Mouse (Mus musculus) skeletal muscle tissue, adult 2 months (tissue): Measurements from ENCODE around the gene Cryab.

Experiments used
- DNase-seq: peaks from one replicate; pipeline ENCODE4 v3.0.0-alpha.2; 2012; ENCODE audit warnings: low read depth, low spot score

Cryab gene

DNA sequence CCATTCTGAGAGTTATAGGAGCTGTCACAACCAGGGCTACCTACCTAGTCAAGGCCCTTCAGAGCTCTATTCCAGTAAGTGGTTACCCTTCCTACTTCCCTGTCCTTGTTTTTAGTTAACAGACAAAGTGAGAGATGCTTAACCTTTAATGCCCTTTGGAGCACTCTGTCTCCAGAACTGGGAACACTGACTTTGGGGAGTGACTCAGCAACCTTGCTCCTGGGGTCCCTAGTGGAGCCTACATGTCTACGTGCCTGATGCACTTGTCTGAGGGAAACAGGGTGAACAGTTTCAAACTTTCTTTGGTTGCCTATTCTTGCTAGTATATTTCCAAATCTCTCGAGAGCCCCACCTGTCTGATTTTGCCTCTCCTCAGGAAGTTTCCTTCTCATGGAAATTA, 8.4 kb upstream of the Cryab start:
- no peak for DNase-seq

DNA sequence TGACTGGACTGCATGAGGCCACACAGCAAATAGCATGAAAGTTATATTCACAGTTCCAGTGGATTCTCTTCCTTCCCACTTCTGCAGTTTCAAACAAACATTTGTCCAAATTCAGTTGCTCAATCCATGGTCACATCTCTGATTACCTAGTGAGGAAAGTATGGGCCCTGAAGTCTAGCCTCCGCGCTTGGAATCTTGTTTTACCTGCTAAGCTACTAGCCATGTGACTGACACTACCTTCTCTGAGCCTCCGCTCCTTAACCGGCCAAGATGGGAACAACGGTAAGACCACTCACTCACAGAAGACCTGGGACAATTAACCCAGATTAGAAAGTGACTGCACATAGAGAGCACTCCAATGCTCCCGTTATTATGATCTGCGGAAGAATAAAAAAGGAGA, 5.3 kb upstream of the Cryab start:
- DNase-seq = no peak

GRCm38 (mm10) chr9:50746214-50746677, 4.9 kb upstream of the Cryab start, which contains the start of gene 2310030G06Rik:
2310030G06Rik (minus strand) TSS chr9:50746536.
- no peak for DNase-seq

DNA sequence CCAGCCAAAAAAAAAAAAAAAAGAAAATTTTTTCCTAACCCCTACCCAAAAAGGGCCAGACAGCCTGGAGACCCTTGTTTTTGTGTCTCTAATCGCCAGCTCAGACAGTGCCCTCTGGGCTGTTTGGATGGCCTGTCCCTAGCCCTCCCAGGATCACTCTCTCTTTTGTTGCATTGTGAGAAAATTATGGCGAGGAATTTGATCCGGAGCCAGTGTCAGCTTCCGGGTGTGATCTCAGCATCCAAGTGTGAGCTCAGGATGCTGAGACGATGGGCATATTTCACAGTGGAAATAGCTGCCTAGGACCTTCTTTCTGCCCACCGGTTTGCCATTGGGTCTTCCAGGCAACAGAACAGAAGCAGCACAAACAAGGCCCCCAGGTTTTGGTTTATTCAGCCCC, 419 bp upstream of the Cryab start:
- DNase-seq = no peak

DNA sequence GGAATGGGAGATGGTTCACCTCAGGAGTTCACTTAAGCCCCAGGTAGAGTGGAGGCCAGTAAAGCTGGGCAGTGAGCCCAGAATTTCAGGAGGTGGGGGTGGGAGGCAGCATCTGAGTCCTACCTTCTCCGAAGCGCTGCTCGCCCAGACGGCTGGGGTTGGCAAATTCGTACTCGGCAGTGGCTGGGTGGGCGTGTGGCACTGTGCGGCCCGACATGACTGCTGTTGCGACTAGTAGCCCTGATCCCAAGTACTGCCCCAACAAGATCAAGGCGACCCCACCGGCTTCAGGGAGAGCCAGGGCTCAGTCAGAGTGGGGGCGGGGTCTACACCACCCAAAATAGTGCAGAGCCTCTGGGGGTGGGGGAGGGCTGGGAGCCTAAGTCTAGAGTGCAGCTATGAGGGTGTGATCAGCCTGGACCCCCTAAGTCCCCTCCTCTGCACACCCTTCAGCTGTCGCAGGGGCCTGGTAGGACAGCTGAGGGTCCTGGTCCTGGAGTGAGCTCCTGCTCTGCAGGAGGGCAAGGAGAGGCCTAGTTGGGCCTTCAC, 1.0 kb downstream of the Cryab start, which contains the start of gene Hspb2:
Gene Hspb2, minus strand, starts transcription at position 301 of the 549 bp plus-strand sequence.
- peak; percentile 70 for DNase-seq

GRCm38 (mm10) chr9:50752784-50753615, 1.9 kb downstream of the Cryab start:
- peak; percentile 95 for DNase-seq

- no peak for DNase-seq
These were observed 2.8 kb downstream of the Cryab start for GRCm38 (mm10) chr9:50753947-50754346.

GRCm38 (mm10) chr9:50756711-50757110, 5.6 kb downstream of the Cryab start:
- DNase-seq = no peak

DNA sequence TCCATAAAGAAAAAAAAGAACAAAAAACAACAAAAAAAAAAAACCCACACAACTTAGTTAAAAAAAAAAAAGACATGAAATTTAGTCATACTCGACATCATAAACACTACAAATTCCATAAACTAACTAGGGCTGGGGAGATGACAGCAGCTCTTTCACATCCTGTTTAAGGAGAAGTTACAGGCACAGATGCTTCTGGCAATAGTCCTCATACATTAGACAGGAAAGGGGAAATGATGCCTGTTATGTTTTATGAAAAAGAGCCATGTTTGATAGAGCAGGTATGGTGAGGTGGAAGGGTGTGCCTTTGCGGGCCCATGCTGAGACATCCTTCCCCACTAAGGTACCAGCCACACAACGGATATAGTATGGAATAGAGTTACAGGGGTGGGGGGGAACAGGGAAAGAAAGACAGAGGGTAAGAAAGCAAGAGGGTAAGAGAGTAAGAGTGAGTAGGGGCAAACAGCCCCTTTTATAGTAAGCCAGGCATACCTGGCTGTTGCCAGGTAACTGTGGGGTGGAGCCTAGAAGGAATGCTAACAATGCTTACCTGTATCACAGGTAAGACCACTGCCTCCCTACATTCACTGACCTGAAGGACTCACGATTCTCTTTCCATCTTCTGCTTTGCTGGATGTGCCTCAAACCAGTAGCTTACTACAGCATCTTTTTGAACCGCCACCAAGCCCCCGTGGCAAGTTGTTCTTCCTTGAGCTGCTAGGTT, 10.6 kb downstream of the Cryab start:
- no peak for DNase-seq

DNA sequence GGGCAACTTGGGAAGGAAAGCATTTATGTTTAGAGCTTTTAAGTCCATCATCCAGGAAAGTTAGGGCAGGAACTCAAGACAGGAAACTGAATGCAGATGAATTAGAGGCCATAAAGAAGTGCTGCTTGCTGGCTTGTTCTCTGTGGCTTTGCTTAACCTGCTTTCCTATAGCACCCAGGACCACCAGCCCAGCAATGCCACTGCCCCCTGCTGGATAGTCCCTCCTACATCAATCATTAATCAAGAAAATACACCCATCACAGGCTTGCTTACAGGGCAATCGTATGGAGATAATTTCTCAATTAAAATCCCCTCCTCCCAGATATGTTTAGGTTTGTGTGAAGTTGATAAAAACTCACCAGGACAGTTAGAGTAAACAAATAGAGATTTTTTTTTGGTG, 12.2 kb downstream of the Cryab start:
- no peak for DNase-seq

GRCm38 (mm10) chr9:50767531-50768106, 16.5 kb downstream of the Cryab start:
- no peak for DNase-seq

DNA sequence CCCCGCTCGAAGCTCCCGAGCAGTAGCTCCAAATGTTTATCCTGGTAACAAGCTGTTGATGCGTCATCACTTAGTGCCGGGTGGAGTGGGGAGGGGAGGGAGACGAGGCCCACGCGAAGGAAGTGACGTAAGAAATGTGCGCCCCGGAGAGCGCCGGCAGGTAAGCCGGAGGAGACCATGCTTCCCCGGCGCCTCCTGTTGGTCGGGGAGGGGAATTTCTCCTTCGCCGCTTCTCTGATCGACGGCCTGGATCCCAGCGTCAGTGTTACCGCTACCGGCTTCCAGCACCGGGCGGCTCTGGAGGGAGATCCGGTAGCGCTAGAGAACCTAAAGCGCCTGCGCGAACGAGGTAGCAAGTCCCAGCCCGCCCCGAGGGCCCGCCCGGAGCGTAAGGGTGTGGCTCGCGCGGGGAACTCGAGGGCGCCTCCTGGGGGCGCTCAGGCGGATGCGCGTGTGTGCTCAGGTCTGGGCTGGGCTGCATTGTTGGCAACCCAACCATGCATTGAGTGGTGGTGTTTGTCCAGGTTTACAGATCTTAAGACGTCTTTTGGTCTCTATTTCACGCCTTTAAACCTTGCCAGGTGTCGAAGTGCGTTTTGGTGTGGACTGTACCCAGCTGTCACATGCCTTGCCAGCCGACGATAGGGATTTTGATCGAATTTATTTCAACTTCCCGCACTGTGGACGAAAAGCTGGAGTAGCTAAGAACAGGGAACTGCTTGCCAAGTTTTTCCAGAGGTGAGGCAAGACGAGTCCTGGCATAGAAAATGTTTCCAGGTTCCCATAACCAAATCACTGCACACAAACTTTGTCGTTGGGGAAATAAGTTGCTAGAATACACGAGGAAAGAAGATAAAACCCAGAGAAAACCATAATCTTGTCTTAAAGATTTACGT, 17.2 kb downstream of the Cryab start, which contains the start of gene Fdxacb1:
Gene Fdxacb1, plus strand, starts transcription at position 130 of the 896 bp plus-strand sequence.
- DNase-seq = peak; percentile 98

DNA sequence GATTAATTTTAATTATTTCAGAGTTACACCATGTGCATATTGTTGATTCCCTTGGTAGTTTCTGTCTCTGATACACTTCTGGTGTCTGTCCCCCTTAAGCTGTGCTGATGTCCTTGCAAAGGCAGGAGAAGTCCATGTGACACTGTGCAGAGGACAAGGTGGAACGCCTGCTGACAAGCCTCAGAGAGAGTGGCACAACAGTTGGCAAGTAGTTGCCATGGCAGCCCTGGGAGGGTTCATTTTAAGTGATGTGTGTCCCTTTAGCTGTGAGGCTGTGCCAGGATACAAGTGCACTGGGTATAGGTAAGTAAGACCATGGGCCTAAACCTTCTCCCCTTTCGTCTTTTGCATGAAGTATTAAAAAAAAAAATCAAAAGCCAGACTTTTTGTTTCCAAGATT, 18.9 kb downstream of the Cryab start:
- no peak for DNase-seq

GRCm38 (mm10) chr9:50774026-50774462, 22.9 kb downstream of the Cryab start:
- no peak for DNase-seq

- peak; percentile 75 for DNase-seq
These were observed 24.0 kb downstream of the Cryab start, which contains the start of the genes Alg9 and 1110032A03Rik for GRCm38 (mm10) chr9:50774991-50775612. Alg9 (plus strand) TSS chr9:50775019. 1110032A03Rik (minus strand) TSS chr9:50775520.

GRCm38 (mm10) chr9:50775662-50776126, 24.6 kb downstream of the Cryab start:
- no peak for DNase-seq

GRCm38 (mm10) chr9:50776162-50776760, 25.1 kb downstream of the Cryab start:
- no peak for DNase-seq

GRCm38 (mm10) chr9:50782155-50782554, 31.0 kb downstream of the Cryab start:
- DNase-seq = no peak

GRCm38 (mm10) chr9:50795266-50795665, 44.1 kb downstream of the Cryab start:
- DNase-seq = no peak

- no peak for DNase-seq
These were observed 45.7 kb downstream of the Cryab start for GRCm38 (mm10) chr9:50796776-50797175.
